Mouse (Mus musculus): ENCODE measurements around the gene Gdpgp1. TPM values are rescaled to one million over a fixed set of nuclear protein-coding genes. Genes with fewer than 3 reads are reported as not detected.

Gdpgp1 gene
- total and polyA plus RNA-seq, 2 experiments from 2014 or later: 2.3 to 5.5 TPM

- Histone ChIP-seq H3K9ac (replicated peaks; ENCODE audit: low read depth, low read length) (no peak overlapping the region), H3K36me3 (replicated peaks; ENCODE audit: control insufficient read depth, insufficient read depth, low read length) (no peaks in the 10 kb centered on the region), H3K4me1 (ENCODE audit: control insufficient read depth, insufficient read depth) (0 out of 2 replicates have a peak, but pooled peaks cover 14% of the 10 kb centered on the region), H3K4me2 (ENCODE audit: low read depth, low read length) (no peak overlapping the region), H3K9me3 (replicated peaks; ENCODE audit: control insufficient read depth, low read length) (no peaks in the 10 kb centered on the region), H3K4me3 (ENCODE audit: low read depth, low read length) (no peak overlapping the region), H3K27ac (ENCODE audit: low read depth) (no peak overlapping the region), H3K27me3 (ENCODE audit: control insufficient read depth, insufficient read depth, low read length) (no peaks in the 10 kb centered on the region)
- 94% methylated on average over 6 of the region's 6 CpGs for WGBS
- DNase-seq (ENCODE audit: low spot score): no peak
- no peak for TF ChIP-seq EP300 (IDR thresholded peaks at IDR 0.05; ENCODE audit: low read depth)
- 0 out of 2 replicates have a peak, but pooled peaks have one; percentile 3 for TF ChIP-seq CTCF (IDR thresholded peaks at IDR 0.05; ENCODE audit: low read depth)
- no peak for ATAC-seq (ENCODE audit: insufficient read depth, low read depth)
Observed at GRCm38 (mm10) chr7:80200588-80200945, 32.1 kb upstream of the Gdpgp1 start.

GRCm38 (mm10) chr7:80200963-80201539 lies 31.6 kb upstream of the Gdpgp1 start:
- DNase-seq (ENCODE audit: low spot score) (no peak), ATAC-seq (ENCODE audit: insufficient read depth, low read depth) (no peak)
- H3K27ac ChIP-seq (ENCODE audit: low read depth): no peak overlapping the region
- H3K9ac ChIP-seq (replicated peaks; ENCODE audit: low read depth, low read length): no peak overlapping the region
- no peak overlapping the region for H3K4me3 ChIP-seq (ENCODE audit: low read depth, low read length)
- TF ChIP-seq EP300 (IDR thresholded peaks at IDR 0.05; ENCODE audit: low read depth): no peak
- TF ChIP-seq CTCF (IDR thresholded peaks at IDR 0.05; ENCODE audit: low read depth): no peak
- no peaks in the 10 kb centered on the region for H3K36me3 ChIP-seq (replicated peaks; ENCODE audit: control insufficient read depth, insufficient read depth, low read length)
- no peaks in the 10 kb centered on the region for H3K27me3 ChIP-seq (ENCODE audit: control insufficient read depth, insufficient read depth, low read length)
- WGBS: 91% methylated on average over 5 of the region's 5 CpGs
- no peaks in the 10 kb centered on the region for H3K9me3 ChIP-seq (replicated peaks; ENCODE audit: control insufficient read depth, low read length)
- no peak overlapping the region for H3K4me2 ChIP-seq (ENCODE audit: low read depth, low read length)
- 0 out of 2 replicates have a peak, but pooled peaks cover 15% of the 10 kb centered on the region for H3K4me1 ChIP-seq (ENCODE audit: control insufficient read depth, insufficient read depth)

GRCm38 (mm10) chr7:80201888-80202540 lies 30.7 kb upstream of the Gdpgp1 start:
- no peak overlapping the region for H3K4me2 ChIP-seq (ENCODE audit: low read depth, low read length)
- ATAC-seq (ENCODE audit: insufficient read depth, low read depth) (no peak), DNase-seq (ENCODE audit: low spot score) (no peak)
- H3K27ac ChIP-seq (ENCODE audit: low read depth): no peak overlapping the region
- H3K36me3 ChIP-seq (replicated peaks; ENCODE audit: control insufficient read depth, insufficient read depth, low read length): no peaks in the 10 kb centered on the region
- TF ChIP-seq CTCF (IDR thresholded peaks at IDR 0.05; ENCODE audit: low read depth) (no peak), EP300 (IDR thresholded peaks at IDR 0.05; ENCODE audit: low read depth) (no peak)
- H3K27me3 ChIP-seq (ENCODE audit: control insufficient read depth, insufficient read depth, low read length): no peaks in the 10 kb centered on the region
- no peak overlapping the region for H3K4me3 ChIP-seq (ENCODE audit: low read depth, low read length)
- WGBS: 85% methylated on average over 15 of the region's 15 CpGs
- peaks cover 25% of the 10 kb centered on the region for H3K4me1 ChIP-seq (ENCODE audit: control insufficient read depth, insufficient read depth)
- H3K9me3 ChIP-seq (replicated peaks; ENCODE audit: control insufficient read depth, low read length): no peaks in the 10 kb centered on the region
- H3K9ac ChIP-seq (replicated peaks; ENCODE audit: low read depth, low read length): no peak overlapping the region

GRCm38 (mm10) chr7:80202961-80203360 lies 29.7 kb upstream of the Gdpgp1 start:
- H3K4me1 ChIP-seq (ENCODE audit: control insufficient read depth, insufficient read depth): peaks cover 27% of the 10 kb centered on the region
- no peaks in the 10 kb centered on the region for H3K36me3 ChIP-seq (replicated peaks; ENCODE audit: control insufficient read depth, insufficient read depth, low read length)
- H3K4me3 ChIP-seq (ENCODE audit: low read depth, low read length): no peak overlapping the region
- ATAC-seq (ENCODE audit: insufficient read depth, low read depth) (no peak), DNase-seq (ENCODE audit: low spot score) (no peak)
- H3K27me3 ChIP-seq (ENCODE audit: control insufficient read depth, insufficient read depth, low read length): no peaks in the 10 kb centered on the region
- H3K4me2 ChIP-seq (ENCODE audit: low read depth, low read length): no peak overlapping the region
- TF ChIP-seq CTCF (IDR thresholded peaks at IDR 0.05; ENCODE audit: low read depth) (no peak), EP300 (IDR thresholded peaks at IDR 0.05; ENCODE audit: low read depth) (no peak)
- no peak overlapping the region for H3K9ac ChIP-seq (replicated peaks; ENCODE audit: low read depth, low read length)
- H3K27ac ChIP-seq (ENCODE audit: low read depth): no peak overlapping the region
- H3K9me3 ChIP-seq (replicated peaks; ENCODE audit: control insufficient read depth, low read length): no peaks in the 10 kb centered on the region
- 83% methylated on average over 5 of the region's 5 CpGs for WGBS

GRCm38 (mm10) chr7:80203638-80204096 lies 29.0 kb upstream of the Gdpgp1 start:
- TF ChIP-seq CTCF (IDR thresholded peaks at IDR 0.05; ENCODE audit: low read depth) (no peak), EP300 (IDR thresholded peaks at IDR 0.05; ENCODE audit: low read depth) (no peak)
- H3K27ac ChIP-seq (ENCODE audit: low read depth): no peak overlapping the region
- DNase-seq (ENCODE audit: low spot score): no peak
- H3K9ac ChIP-seq (replicated peaks; ENCODE audit: low read depth, low read length): no peak overlapping the region
- H3K9me3 ChIP-seq (replicated peaks; ENCODE audit: control insufficient read depth, low read length): no peaks in the 10 kb centered on the region
- no peak overlapping the region for H3K4me2 ChIP-seq (ENCODE audit: low read depth, low read length)
- peaks cover 33% of the 10 kb centered on the region for H3K4me1 ChIP-seq (ENCODE audit: control insufficient read depth, insufficient read depth)
- no peak for ATAC-seq (ENCODE audit: insufficient read depth, low read depth)
- H3K4me3 ChIP-seq (ENCODE audit: low read depth, low read length): no peak overlapping the region
- no peaks in the 10 kb centered on the region for H3K27me3 ChIP-seq (ENCODE audit: control insufficient read depth, insufficient read depth, low read length)
- 48% methylated on average over 12 of the region's 12 CpGs for WGBS
- no peaks in the 10 kb centered on the region for H3K36me3 ChIP-seq (replicated peaks; ENCODE audit: control insufficient read depth, insufficient read depth, low read length)

All from heart, postnatal 0 days (tissue).